10 mouse cellular contexts compared by ENCODE assay signal in the genomic region with DNA sequence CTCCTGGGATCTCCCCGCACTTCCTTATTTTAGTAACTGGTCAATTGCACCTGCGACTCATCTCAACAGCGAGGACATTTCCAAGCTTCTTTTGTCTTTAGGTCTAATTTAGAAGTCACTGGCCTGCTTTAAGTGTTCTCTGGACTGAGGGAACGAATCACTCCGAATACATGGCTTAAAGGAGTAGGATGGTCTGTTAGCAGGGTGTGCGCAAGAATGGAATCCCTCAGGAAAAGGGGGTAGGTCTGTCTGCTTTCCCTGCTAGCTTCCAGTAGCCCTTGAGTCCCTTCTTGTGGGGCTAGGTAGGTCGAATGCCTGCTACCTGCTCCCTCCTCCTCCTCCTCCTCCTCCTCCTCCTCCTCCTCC. TPM values are rescaled to one million over a fixed set of nuclear protein-coding genes. Genes with fewer than 3 reads are reported as not detected.
DNase-seq lines count a peak whose midpoint lies in the region; ATAC-seq and TF ChIP-seq lines count a peak whose summit lies in the region.
"Had no signal": no experiment of that assay in that cellular context is flagged by ENCODE, and none has a peak within 500 bp of the region (broad histone marks: within the 10 kb centered on the region; RNA-seq: fewer than 3 reads in every experiment).

No protein-coding gene starts in this region.

- DNase-seq in heart, embryonic 10.5 days (ENCODE audit: low spot score), result no peak
- no peak for DNase-seq in heart, adult 11 months
- no peak for DNase-seq in lung, postnatal 0 days (ENCODE audit: low spot score)
- DNase-seq in lung, adult 18-20 months, result no peak
- DNase-seq in stomach, postnatal 0 days (ENCODE audit: low spot score), result no peak
- no peak for DNase-seq in gastrocnemius, postnatal 4 days (ENCODE audit: low spot score in 2 of 2)
- no peak for DNase-seq in frontal cortex, postnatal 10 days (ENCODE audit: low spot score in 2 of 2)
- DNase-seq: lung, adult 2 months had no signal

- no peaks in the 10 kb centered on the region for H3K36me3 ChIP-seq in heart, embryonic 10.5 days
- no peaks in the 10 kb centered on the region for H3K36me3 ChIP-seq in lung, postnatal 0 days (ENCODE audit: insufficient read depth, low read length)
- H3K36me3 ChIP-seq in intestine, embryonic 15.5 days, result no peaks in the 10 kb centered on the region
- H3K36me3 ChIP-seq in stomach, postnatal 0 days (ENCODE audit: control insufficient read depth, insufficient read depth, low read length), result no peaks in the 10 kb centered on the region

- ATAC-seq in lung, postnatal 0 days, result 0 out of 2 replicates have a peak, but pooled peaks have one; percentile 4
- 0 out of 2 replicates have a peak, but pooled peaks have one; percentile 10 for ATAC-seq in intestine, embryonic 15.5 days
- ATAC-seq in stomach, postnatal 0 days (ENCODE audit: low FRiP score, low TSS enrichment), result peak; percentile 15; the same call in 1 of the 2 replicates

- H3K27me3 ChIP-seq in heart, embryonic 10.5 days (ENCODE audit: insufficient read depth, poor library complexity, severe bottlenecking), result no peaks in the 10 kb centered on the region
- no peaks in the 10 kb centered on the region for H3K27me3 ChIP-seq in lung, postnatal 0 days (replicated peaks; ENCODE audit: insufficient read depth, low read length)
- no peaks in the 10 kb centered on the region for H3K27me3 ChIP-seq in intestine, embryonic 15.5 days (replicated peaks)
- H3K27me3 ChIP-seq in stomach, postnatal 0 days (ENCODE audit: control insufficient read depth, insufficient read depth, low read length), result no peaks in the 10 kb centered on the region

- H3K4me2 ChIP-seq in lung, postnatal 0 days (replicated peaks; ENCODE audit: low read depth, low read length), result no peak overlapping the region
- H3K4me2 ChIP-seq in intestine, embryonic 15.5 days (replicated peaks), result peak overlapping the region; percentile 22; the same call in 1 of the 2 replicates
- H3K4me2 ChIP-seq in stomach, postnatal 0 days (replicated peaks; ENCODE audit: low read depth), result peak overlapping the region; percentile 2; the same call in 1 of the 2 replicates

- H3K4me1 ChIP-seq in heart, embryonic 10.5 days, result peaks cover 12% of the 10 kb centered on the region
- H3K4me1 ChIP-seq in lung, postnatal 0 days (ENCODE audit: insufficient read depth, low read depth, low read length), result no peaks in the 10 kb centered on the region
- H3K4me1 ChIP-seq in intestine, embryonic 15.5 days (replicated peaks), result no peaks in the 10 kb centered on the region; the same call in 1 of the 2 replicates
- H3K4me1 ChIP-seq in stomach, postnatal 0 days (replicated peaks; ENCODE audit: control insufficient read depth, insufficient read depth), result no peaks in the 10 kb centered on the region

- H3K27ac ChIP-seq in heart, embryonic 10.5 days, result peak overlapping the region; percentile 84
- H3K27ac ChIP-seq in lung, postnatal 0 days (ENCODE audit: low read length), result peak overlapping the region; percentile 71; the same call in 1 of the 2 replicates
- peak overlapping the region; percentile 87 for H3K27ac ChIP-seq in intestine, embryonic 15.5 days
- peak overlapping the region; percentile 76 for H3K27ac ChIP-seq in stomach, postnatal 0 days (replicated peaks)

- no peak overlapping the region for H3K9ac ChIP-seq in lung, postnatal 0 days (replicated peaks; ENCODE audit: low read depth)
- H3K9ac ChIP-seq in intestine, embryonic 15.5 days, result no peak overlapping the region
- H3K9ac ChIP-seq in stomach, postnatal 0 days (ENCODE audit: low read length), result no peak overlapping the region

- no peak for TF ChIP-seq CTCF in lung, postnatal 0 days (IDR thresholded peaks at IDR 0.05)
- no peak for TF ChIP-seq CTCF in stomach, postnatal 0 days (IDR thresholded peaks at IDR 0.05; ENCODE audit: low read depth)

- WGBS in heart, embryonic 10.5 days, result 71% methylated on average over 7 of the region's 7 CpGs
- WGBS in lung, postnatal 0 days, result 66% methylated on average over 7 of the region's 7 CpGs
- WGBS in intestine, embryonic 15.5 days, result 71% methylated on average over 7 of the region's 7 CpGs
- 62% methylated on average over 7 of the region's 7 CpGs for WGBS in stomach, postnatal 0 days

- no peak for TF ChIP-seq EP300 in lung, postnatal 0 days (IDR thresholded peaks at IDR 0.05)
- TF ChIP-seq EP300 in stomach, postnatal 0 days (optimal IDR thresholded peaks at IDR 0.05), result no peak

- no peak overlapping the region for H3K4me3 ChIP-seq in heart, embryonic 10.5 days
- H3K4me3 ChIP-seq in lung, postnatal 0 days (ENCODE audit: low read depth, low read length), result no peak overlapping the region
- H3K4me3 ChIP-seq in intestine, embryonic 15.5 days (replicated peaks), result no peak overlapping the region
- no peak overlapping the region for H3K4me3 ChIP-seq in stomach, postnatal 0 days (ENCODE audit: low read depth, low read length)

- H3K9me3 ChIP-seq in heart, embryonic 10.5 days, result no peaks in the 10 kb centered on the region
- no peaks in the 10 kb centered on the region for H3K9me3 ChIP-seq in lung, postnatal 0 days (ENCODE audit: low read length)
- H3K9me3 ChIP-seq in intestine, embryonic 15.5 days, result no peaks in the 10 kb centered on the region
- no peaks in the 10 kb centered on the region for H3K9me3 ChIP-seq in stomach, postnatal 0 days (ENCODE audit: control insufficient read depth, low read length)

RNA-seq across cellular contexts. Expression of a gene that starts 49.6 kb away (rescaled TPM):
- polyA plus RNA-seq in heart, embryonic 10.5 days (2016; fragmentation: Nextera tagmentation; extraction: Ambion mirVana), result 0.05 and 0.15 TPM in 2 replicates
- polyA plus RNA-seq in lung, postnatal 0 days (2015; fragmentation: Nextera tagmentation; extraction: Ambion mirVana), result 1.4 and 1.7 TPM in 2 replicates
- 0.27 and 0.29 TPM in 2 replicates for polyA plus RNA-seq in intestine, embryonic 15.5 days (2015; fragmentation: Nextera tagmentation; extraction: Ambion mirVana)
- polyA plus RNA-seq in stomach, postnatal 0 days (2015; fragmentation: Nextera tagmentation; extraction: Ambion mirVana), result 0.07 TPM in 2 replicates
- 1 to 10 TPM; 1.1 to 1.5 TPM for total RNA-seq in gastrocnemius, postnatal 4 days (2021)
- total RNA-seq: left cerebral cortex, postnatal 10 days had no signal
